Mouse (Mus musculus) heart, embryonic 11.5 days (tissue): ENCODE results near the gene Elf5. TPM values are rescaled to one million over a fixed set of nuclear protein-coding genes. Genes with fewer than 3 reads are reported as not detected.

Source experiments
- ATAC-seq: fragments of 200-750 bp; cut with Nextera tagmentation; replicated peaks from 2 replicates; pipeline ENCODE4 v1.8.0; 2017; ENCODE audit warnings: moderate library complexity; ENCODE audit not compliant: insufficient number of reproducible peaks, low FRiP score, low TSS enrichment
- H3K27ac ChIP-seq: fragments of 300-500 bp; sonication (generic); 2 replicates; pipeline ENCODE4 v1.5.1; 2014; ENCODE audit warnings: mild to moderate bottlenecking, low read depth, low read length
- H3K27me3 ChIP-seq: fragments of 300-500 bp; sonication (generic); 2 replicates; pipeline ENCODE4 v1.6.1; 2014; ENCODE audit warnings: mild to moderate bottlenecking, low read length, mixed read lengths; ENCODE audit not compliant: control insufficient read depth, insufficient read depth
- H3K36me3 ChIP-seq: fragments of 300-500 bp; sonication (generic); 2 replicates; pipeline ENCODE4 v1.6.1; 2014; ENCODE audit warnings: mild to moderate bottlenecking, low read length, moderate library complexity, mixed read lengths; ENCODE audit not compliant: control insufficient read depth, insufficient read depth
- H3K4me1 ChIP-seq: fragments of 300-500 bp; sonication (generic); 2 replicates; pipeline ENCODE4 v1.6.1; 2014; ENCODE audit warnings: low read length; ENCODE audit not compliant: control insufficient read depth, insufficient read depth
- H3K4me2 ChIP-seq: fragments of 300-500 bp; sonication (generic); 2 replicates; pipeline ENCODE4 v1.6.1; 2014; ENCODE audit warnings: mild to moderate bottlenecking, moderate library complexity
- H3K4me3 ChIP-seq: fragments of 300-500 bp; sonication (generic); 2 replicates; pipeline ENCODE4 v1.5.1; 2014; ENCODE audit warnings: low read depth, low read length
- H3K9ac ChIP-seq: fragments of 300-500 bp; sonication (generic); 2 replicates; pipeline ENCODE4 v1.6.1; 2014; ENCODE audit warnings: mild to moderate bottlenecking, low read depth, low read length, moderate library complexity
- H3K9me3 ChIP-seq: fragments of 300-500 bp; sonication (generic); replicated peaks from 2 replicates; pipeline ENCODE4 v1.6.1; 2016; ENCODE audit warnings: low read length; ENCODE audit not compliant: control insufficient read depth
- WGBS: fragments of 180-500 bp; shearing (Covaris S2); extraction: QIAGEN DNeasy Blood & Tissue Kit; methylation state at CpG from one replicate; pipeline ENCODE4 v1.1.7; 2014; ENCODE audit not compliant: insufficient replicate concordance; 5-methylcytosine and 5-hydroxymethylcytosine counted together
- polyA plus RNA-seq: library from polyadenylated mRNA; unstranded; fragments of >200 nt; fragmentation: Nextera tagmentation; extraction: Ambion mirVana; gene quantifications from 2 replicates; pipeline ENCODE4 v1.2.1, GENCODE M21; 2014

Gene Elf5
- polyA plus RNA-seq, 1 experiment from 2014 or later, result not detected

DNA sequence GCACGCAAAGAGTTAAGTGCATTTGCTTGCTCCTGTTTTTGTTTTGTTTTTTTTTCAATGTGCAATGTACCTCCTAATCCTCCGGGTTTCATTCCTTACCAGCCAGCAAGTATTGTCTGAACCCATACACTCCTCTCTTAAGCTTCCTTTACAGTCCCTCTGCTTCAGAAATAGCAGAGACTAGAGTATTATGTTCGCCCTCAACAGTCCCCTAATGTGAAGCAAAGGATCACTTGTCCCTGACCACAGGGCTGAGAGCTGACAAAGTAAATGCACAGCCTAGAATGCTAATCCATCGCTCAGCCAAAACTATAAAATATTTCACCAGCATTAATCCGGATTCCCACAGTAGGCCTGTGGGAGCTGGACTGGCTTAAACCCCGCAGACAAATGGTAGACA lies 13.4 kb upstream of the Elf5 start:
- Histone ChIP-seq H3K4me2 (no peak overlapping the region), H3K4me3 (no peak overlapping the region), H3K36me3 (no peaks in the 10 kb centered on the region), H3K27me3 (no peaks in the 10 kb centered on the region), H3K9me3 (0 out of 2 replicates have a peak, but pooled peaks cover 3% of the 10 kb centered on the region), H3K4me1 (no peaks in the 10 kb centered on the region), H3K27ac (no peak overlapping the region), H3K9ac (no peak overlapping the region)
- 75% methylated on average over 6 of the region's 6 CpGs for WGBS
- no peak for ATAC-seq

GRCm38 (mm10) chr2:103400691-103401090 lies 10.8 kb upstream of the Elf5 start:
- ATAC-seq, result no peak

GRCm38 (mm10) chr2:103406239-103406638 lies 5.2 kb upstream of the Elf5 start:
- Histone ChIP-seq H3K4me2 (no peak overlapping the region), H3K4me3 (no peak overlapping the region), H3K9ac (no peak overlapping the region), H3K4me1 (no peaks in the 10 kb centered on the region), H3K36me3 (no peaks in the 10 kb centered on the region), H3K9me3 (no peaks in the 10 kb centered on the region), H3K27me3 (no peaks in the 10 kb centered on the region), H3K27ac (no peak overlapping the region)
- no peak for ATAC-seq
- 68% methylated on average over 3 of the region's 3 CpGs for WGBS

More at GRCm38 (mm10) chr2:103400691-103401090, 10.8 kb upstream of the Elf5 start:
- WGBS, result 72% methylated on average over 4 of the region's 4 CpGs
- Histone ChIP-seq H3K9me3 (no peaks in the 10 kb centered on the region), H3K9ac (no peak overlapping the region), H3K4me2 (no peak overlapping the region), H3K4me3 (no peak overlapping the region), H3K36me3 (no peaks in the 10 kb centered on the region), H3K27ac (no peak overlapping the region), H3K27me3 (no peaks in the 10 kb centered on the region), H3K4me1 (no peaks in the 10 kb centered on the region)

GRCm38 (mm10) chr2:103411816-103412215 lies 328 bp downstream of the Elf5 start:
- Histone ChIP-seq H3K27me3 (no peaks in the 10 kb centered on the region), H3K36me3 (no peaks in the 10 kb centered on the region), H3K27ac (no peak overlapping the region), H3K4me2 (no peak overlapping the region), H3K4me1 (peaks cover 15% of the 10 kb centered on the region), H3K4me3 (no peak overlapping the region), H3K9ac (no peak overlapping the region), H3K9me3 (no peaks in the 10 kb centered on the region)
- ATAC-seq, result no peak
- 88% methylated on average over 3 of the region's 3 CpGs for WGBS

GRCm38 (mm10) chr2:103413381-103413780 lies 1.9 kb downstream of the Elf5 start:
- Histone ChIP-seq H3K4me1 (peaks cover 15% of the 10 kb centered on the region), H3K9ac (no peak overlapping the region), H3K4me3 (no peak overlapping the region), H3K4me2 (no peak overlapping the region), H3K9me3 (no peaks in the 10 kb centered on the region), H3K27me3 (no peaks in the 10 kb centered on the region), H3K27ac (no peak overlapping the region), H3K36me3 (no peaks in the 10 kb centered on the region)
- 51% methylated on average over 5 of the region's 5 CpGs for WGBS
- ATAC-seq, result no peak

DNA sequence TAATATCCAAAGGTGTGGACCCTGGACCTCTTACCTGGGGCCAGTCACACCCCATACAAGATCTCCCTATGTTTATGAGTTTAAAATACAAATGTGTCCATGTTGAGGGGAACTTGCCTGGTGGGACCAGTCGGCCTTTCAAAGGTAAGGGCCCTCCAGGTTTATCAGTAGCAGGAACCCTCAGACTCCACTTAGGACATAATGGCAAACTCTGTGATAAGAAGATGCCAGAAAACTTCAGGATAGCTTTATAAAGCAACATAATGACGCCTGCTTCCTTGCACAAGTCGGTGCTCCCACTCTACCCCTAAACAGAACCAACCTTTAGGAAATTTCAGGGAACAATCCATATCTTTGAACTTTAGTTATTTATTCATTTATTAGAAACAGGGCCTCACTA lies 4.3 kb downstream of the Elf5 start:
- no peaks in the 10 kb centered on the region for H3K9me3 ChIP-seq
- H3K27ac ChIP-seq, result no peak overlapping the region
- no peak for ATAC-seq
- H3K9ac ChIP-seq, result no peak overlapping the region
- WGBS, result 44% methylated on average over 3 of the region's 3 CpGs
- no peak overlapping the region for H3K4me2 ChIP-seq
- H3K36me3 ChIP-seq, result no peaks in the 10 kb centered on the region
- H3K4me3 ChIP-seq, result no peak overlapping the region
- peaks cover 17% of the 10 kb centered on the region for H3K4me1 ChIP-seq
- H3K27me3 ChIP-seq, result no peaks in the 10 kb centered on the region

- Histone ChIP-seq H3K9me3 (no peaks in the 10 kb centered on the region), H3K36me3 (no peaks in the 10 kb centered on the region), H3K27ac (no peak overlapping the region), H3K9ac (no peak overlapping the region), H3K4me1 (peaks cover 5% of the 10 kb centered on the region; the same call in 1 of the 2 replicates), H3K27me3 (no peaks in the 10 kb centered on the region), H3K4me2 (no peak overlapping the region), H3K4me3 (no peak overlapping the region)
- ATAC-seq, result 0 out of 2 replicates have a peak, but pooled peaks have one; percentile 37
- WGBS, result 44% methylated on average over 15 of the region's 15 CpGs
These were observed 9.4 kb downstream of the Elf5 start for GRCm38 (mm10) chr2:103420650-103421507.

GRCm38 (mm10) chr2:103423884-103424283 lies 12.4 kb downstream of the Elf5 start:
- H3K9ac ChIP-seq, result no peak overlapping the region
- peaks cover 5% of the 10 kb centered on the region; the same call in 1 of the 2 replicates for H3K4me1 ChIP-seq
- no peaks in the 10 kb centered on the region for H3K9me3 ChIP-seq
- 0 out of 2 replicates have a peak overlapping the region, but pooled peaks have one; percentile 5 for H3K4me2 ChIP-seq
- H3K27ac ChIP-seq, result no peak overlapping the region
- no peak overlapping the region for H3K4me3 ChIP-seq
- no peak for ATAC-seq
- H3K27me3 ChIP-seq, result no peaks in the 10 kb centered on the region
- H3K36me3 ChIP-seq, result no peaks in the 10 kb centered on the region
- 60% methylated on average over 12 of the region's 12 CpGs for WGBS
